Mouse (Mus musculus) c-Kit-negative CD71-positive TER-119-positive erythroid progenitor cells, embryonic 14.5 days (primary cell): ENCODE data around the gene Smn1.
"Not testable (repeated sequence)": the region's sequence is repeated elsewhere in the genome, so short reads cannot be mapped to it uniquely, and the experiment has no call there.

Source experiments
- DNase-seq: peaks from one replicate; pipeline ENCODE4 v3.0.0-alpha.2; 2013; ENCODE audit warnings: low read depth, low spot score

The Smn1 gene

DNA sequence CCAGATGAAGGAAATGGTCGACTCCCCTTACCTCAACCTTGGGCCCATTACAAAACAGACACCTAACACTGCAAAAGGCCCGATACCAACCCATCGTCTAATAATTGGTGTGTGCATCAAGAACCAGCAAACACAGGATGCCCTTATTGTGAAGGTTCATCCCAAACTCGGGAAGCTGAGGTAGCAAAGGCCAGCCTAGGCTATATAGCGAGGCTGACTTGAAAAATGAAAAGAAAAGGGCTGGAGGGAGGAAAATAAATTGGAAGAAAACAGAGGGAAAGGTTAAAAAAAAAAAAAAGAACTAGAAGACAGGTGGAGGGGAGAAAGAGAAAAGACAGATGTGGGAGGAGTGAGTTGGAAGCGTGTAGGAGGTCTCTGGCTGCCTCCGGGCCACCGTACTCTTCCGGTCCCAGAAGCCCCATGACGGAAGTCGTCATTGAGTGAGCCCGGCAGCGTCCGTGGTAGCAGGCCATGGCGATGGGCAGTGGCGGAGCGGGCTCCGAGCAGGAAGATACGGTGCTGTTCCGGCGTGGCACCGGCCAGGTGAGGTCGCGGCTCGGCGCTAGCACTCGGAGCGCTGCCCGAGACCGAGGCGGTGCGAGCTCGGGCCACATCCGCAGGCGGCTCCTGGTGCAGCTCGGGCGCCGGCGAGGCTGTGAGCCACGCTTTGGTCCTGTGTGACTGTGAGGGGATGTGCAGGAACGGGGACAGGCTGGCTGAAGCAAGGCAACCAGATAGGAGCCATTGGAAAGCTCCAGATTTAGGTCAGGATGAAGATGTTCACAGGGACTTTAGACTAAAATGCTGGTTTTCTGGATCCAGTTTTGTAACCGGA is at the start of gene Smn1:
TSS of gene Smn1 (plus strand) at position 430 of the 835 bp plus-strand sequence.
- DNase-seq, result peak; percentile 71

DNA sequence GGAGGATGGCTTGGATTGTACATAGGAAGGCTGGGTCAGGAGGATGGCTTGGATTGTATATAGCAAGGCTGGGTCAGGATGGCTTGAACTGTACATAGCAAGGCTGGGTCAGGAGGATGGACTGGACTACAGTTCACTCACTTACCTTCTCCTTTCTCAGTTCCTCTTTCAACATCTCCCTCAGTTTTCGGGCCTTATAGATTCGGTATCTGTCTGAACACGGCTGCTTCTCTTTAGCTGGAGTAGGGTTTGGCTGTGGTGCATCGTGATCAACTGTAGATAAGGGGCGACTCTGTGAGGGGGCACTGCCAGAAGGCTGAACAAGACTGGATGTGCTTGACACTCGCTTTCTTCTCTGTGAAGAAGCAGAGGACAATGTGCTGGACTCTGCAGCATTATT is 25.8 kb upstream of the Smn1 start:
- DNase-seq, result no peak

DNA sequence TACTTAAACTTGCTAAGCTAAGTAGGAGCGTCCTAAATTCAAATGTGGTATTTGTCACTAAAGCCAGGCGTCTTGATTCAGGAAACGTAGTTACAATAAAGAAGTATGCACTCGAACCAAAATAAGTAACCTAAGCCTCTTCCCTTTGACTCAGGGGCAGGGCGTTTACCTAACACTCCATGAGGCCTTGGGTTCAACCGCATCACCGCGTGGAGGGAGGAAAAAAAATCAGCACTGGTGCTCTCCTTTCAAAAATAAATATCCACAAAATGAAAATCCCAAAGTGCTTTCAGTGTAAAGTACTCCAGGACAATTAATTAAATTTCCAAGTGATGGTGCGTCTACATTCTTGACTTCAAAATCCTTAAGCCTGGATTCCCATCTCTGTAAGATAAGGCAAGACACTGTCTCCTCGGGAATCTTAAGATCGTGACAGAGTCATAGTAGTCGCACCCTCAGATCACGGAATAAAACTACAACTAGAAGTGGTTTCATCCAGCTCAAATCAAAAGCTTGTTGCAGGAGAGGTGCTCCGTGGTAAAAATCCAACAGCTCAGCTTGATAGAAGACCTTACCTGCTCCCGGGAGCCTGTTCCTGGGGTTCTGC is 21.5 kb upstream of the Smn1 start:
- peak; percentile 27 for DNase-seq

DNA sequence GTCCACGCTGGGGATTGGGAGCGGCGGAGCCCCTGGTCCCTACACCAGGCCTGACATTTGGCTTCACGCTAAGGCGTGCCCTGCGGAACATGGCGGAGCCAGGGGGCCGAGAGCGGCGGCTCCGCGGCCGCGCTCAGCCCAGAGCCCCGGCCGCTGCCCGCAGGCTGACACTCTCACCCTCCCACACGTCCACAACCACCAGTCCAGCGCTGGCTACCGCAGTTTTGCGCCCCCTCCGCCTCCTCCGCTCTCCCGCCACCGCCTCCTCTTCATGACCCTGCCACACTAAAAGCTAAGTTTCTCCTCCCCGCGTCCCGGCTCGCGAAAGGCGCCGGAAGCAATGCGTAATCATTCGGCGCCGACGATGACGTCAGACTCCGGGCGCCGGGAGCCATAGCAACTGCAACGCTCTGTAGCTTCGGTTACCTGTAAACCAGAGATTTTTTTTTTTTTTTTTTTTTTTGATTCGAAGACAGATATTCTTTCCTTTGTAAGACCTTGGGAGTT is 20.9 kb upstream of the Smn1 start, which contains the start of gene Bdp1:
TSS of gene Bdp1 (minus strand) at position 323 of the 507 bp plus-strand sequence.
- peak; percentile 85 for DNase-seq

DNA sequence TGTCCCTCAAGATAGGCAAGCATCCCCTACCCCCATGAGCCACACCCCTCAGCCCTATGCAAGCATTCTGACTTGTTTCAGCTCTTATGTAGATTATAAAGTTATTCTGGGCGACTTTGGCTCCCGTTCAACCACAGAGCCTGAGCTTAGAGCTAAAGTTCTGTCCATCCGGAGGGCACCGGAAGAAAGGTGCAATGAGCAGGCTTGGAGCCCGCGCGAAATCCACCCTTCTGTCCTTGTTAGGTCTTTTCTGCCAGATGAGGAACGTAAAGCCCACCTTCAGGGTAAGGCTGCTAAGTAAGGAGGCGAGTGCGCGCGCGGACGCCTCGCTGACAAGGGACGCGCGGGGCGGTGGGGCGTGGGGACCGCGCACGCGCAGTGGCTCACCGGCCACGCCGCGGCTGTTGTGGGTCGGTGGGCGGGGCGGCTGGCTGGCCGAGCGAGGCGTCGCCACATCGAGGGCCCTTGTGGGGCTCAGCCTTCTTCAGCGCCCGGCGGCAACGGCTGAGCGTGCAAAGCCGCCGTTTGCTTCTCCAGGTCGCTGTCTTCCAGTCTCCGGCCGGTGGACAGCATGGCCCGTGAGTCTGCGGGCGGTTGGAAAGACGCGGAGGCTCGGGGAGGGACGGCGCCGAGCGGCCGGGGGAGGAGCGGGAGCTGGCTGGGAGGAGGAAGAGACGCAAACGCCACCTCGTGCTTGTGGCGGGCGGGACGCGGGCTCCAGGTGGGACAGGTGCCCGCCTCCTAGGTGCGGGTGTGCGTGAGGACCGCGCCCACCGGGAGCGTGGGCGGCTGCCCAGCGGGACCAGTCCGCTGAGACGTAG is 16.8 kb upstream of the Smn1 start, which contains the start of gene Serf1:
TSS of gene Serf1 (plus strand) at position 361 of the 821 bp plus-strand sequence.
- no peak for DNase-seq

DNA sequence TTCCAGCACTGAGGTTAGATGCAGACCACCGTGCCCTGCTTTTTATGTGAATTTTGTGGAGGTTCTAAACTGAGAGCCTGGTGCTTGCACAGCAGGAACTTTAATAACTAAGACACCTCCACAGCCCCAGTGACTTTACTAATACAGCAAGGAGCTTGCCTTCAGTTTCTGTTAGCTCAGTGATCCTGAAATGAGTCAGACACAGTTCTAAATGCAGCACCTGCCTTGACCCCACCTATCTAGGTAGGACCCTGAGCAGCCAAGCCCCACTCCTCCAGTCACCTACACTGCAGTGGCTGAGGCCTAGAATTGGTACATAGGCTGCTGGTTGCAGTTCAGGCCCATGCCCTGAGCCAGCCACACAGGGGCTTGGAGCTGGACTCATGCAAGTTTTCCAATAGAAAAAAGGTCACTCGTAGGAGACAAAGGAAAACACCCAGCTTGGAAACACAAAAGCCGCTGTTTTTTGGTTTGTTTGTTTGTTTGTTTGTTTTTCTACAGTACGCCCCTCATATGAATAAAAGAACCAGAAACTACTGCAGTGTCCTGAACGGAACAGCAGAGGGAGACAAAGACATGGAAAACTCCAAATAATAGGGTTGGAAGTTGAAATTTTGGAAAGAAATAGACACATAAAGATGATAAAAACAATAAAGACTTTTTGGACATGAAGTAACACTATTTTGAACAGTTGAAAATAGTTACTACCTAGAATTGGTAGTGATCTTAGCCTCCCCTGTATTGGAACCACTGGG is 12.3 kb upstream of the Smn1 start:
- DNase-seq, result no peak

DNA sequence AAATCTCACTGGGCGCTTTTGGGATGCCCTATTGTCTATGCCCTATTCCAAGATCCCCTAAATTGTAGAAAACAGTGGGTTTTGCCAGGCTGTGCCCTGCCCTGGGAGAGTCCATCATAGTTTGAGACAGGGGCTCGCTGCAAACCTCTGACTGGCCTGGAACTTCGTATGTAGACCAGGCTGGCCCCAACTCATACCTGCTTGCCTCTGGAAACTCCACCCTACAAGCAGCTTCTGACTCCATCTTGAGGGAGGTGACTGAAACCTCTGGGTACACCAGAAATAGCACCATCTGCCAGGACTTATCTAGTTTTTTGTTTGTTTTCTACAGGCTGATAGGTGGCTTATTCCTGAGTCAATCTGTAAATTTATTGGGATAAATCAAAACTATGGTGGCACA is 682 bp upstream of the Smn1 start:
- DNase-seq, result no peak

DNA sequence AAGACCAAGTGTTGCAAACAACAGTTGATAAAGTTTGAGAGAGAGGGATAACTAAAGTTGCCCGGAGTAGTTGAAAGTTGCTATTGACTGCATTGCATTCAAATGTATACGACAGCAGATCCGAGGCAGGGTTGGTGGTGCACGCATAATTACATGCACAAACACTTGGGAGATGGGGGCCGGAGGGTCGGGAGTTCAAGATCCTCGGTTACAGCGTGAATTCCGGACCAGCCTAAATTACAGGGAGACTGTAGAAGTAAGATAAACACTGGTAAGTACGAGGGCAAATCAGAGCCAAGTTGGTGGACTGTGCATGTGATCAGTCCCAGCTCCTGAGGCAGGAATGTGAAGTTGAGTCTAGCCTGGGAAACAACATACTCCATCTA is 599 bp downstream of the Smn1 start:
- DNase-seq, result no peak

DNA sequence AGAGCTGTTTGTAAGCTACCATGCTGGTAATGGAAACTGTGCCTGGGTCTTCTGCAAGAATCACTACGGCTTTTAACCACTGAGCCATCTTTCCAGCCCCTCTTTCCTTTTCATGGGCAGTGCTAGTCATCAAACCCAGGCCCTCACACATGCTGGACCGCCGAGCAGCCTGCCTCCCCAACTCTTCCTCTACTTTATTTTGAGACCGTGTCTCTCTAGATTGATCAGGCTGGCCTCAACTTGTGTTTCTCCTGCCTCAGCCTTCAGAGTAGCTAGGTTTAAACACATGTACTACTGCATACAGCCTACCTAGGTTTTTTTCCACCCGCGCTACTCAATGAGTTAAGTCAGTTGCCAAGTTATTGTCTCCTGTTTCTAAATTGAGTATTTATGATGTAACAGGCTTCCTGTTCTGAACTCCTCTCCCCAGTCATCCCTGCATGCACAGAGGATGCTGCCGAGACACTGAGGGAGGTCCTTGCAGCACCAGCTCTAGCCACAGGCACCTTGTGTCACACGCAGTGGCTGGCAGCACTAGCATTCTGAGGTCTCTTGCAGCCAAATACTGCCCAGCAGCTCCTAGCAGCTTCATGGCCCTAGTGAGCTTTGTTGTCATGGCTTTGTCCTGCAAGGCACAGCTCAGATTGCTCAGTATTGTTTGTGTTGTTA is 17.1 kb downstream of the Smn1 start:
- no peak for DNase-seq

DNA sequence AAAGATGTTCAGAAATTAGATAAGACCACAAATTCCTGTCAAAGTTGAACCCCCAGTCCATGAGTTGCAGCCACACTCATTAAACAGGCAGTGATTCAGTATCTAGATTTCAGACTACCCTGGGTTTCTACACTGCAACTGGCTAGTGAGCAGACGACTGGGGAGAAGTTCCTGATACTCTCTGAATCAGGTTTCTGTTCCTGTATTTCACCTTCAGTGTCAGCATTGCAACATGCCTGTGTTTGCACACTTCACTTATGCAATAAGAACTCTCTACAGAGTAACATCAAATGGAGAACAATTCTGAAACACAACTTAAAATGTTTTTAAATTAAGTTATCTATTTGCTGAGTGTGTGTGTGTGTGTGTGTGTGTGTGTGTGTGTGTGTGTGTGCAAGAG is 28.0 kb downstream of the Smn1 start:
- no peak for DNase-seq

DNA sequence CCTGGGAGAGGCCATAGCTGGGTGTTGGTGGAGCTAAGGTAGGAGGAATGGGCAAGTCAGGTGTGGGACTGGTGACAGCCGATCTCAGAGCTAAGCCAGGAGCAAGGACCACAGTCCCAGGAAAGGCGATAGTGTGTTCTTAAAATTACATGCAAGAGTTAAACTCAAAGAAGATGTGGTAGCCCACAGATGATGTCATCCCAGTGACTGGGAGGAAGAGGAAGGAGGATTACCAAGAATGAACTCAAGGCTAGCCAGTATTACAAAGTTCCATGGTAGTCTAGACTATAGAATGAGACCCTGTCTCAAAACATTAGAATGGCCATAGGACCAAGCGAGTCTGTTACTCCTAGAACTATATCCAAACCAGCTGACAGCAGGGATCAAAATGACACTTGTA is 32.0 kb downstream of the Smn1 start:
- DNase-seq, result no peak

DNA sequence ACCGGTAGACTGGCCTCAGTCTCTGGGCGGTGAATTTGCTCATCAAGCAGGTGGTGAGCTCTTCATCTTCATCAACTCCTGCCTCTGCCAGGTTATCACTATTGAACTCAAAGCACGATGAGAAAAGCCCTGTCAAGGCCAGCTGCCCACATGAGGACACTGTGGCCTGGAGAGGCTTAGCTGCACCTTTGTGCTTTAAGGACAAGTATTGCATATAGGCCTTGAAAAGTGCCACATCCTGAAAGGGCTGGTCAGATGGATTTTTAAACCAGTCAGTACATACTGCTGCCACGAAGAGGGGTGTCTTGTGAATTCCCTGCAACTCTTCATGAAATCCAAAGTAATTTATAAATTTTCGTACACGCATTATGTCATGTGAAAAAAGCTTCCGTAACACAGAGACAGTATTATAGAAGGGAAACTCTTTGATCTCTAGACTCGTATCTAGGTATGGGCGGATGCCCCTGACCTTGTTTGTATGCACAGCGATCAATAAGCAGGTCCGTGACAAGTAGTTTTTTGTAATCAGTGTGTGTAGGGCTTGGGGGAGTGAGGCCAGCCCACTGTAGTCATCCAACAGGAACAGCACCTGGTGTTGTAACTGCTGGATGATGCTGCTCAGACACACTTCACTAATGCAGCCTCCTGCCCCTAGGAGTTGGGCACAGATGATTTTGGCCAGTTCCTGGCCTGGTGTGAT is 36.7 kb downstream of the Smn1 start:
- DNase-seq, result not testable (repeated sequence)

DNA sequence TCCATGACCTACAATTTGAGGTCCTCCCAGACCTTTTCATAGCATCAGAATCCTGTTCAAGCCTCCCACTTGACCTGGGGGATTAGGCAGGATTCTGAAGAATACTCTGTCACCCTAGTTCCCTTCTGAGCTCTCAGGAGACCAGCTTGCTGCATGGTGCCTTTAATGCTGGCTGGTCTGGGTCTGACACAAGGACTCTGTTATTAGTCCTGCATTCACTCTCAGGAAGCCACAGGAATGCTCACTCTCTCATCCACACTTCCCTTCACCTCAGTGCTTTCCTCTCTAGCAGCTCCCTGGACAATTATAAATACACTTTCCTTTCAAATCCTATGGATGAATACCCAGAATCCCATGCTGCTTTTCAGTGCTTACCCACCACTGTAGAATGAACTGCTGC is 37.8 kb downstream of the Smn1 start:
- not testable (repeated sequence) for DNase-seq

DNA sequence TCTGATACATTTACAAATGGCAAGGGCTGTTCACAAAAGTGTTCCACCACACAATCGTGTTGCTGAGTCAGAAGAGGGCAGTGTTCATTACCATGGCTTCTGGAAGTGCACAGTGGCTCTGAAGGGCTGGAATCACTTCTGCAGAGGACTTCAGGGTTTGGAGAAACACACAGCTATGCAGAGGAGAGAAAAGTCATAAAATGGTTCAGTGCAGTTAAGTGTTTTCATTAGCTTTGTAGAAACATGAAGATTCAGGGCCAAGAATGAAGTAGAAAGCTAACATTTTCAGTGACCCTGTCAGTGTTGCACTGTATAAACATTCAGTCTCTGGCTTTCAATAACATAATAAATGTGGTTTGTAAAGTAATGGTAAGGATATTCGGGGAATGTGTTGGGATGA is 41.7 kb downstream of the Smn1 start:
- DNase-seq, result not testable (repeated sequence)

DNA sequence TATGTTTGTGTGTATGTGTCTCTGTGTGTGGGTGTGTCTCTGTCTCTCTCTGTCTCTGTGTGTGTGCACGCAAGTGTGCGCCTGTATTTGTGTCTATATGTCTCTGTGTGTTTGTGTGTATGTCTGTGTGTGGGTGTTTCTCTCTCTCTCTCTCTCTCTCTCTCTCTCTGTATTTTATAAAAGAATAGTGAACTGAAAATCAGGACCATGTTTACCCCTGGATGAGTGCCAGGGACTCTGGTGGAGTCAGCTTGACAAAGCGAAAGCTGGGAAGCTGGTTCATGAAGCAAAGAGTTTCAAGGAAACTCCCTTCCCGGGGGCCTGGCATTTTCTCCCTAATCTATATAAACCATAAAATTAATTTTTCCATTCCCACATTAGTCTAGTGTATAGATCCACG is 49.7 kb downstream of the Smn1 start:
- DNase-seq, result not testable (repeated sequence)

DNA sequence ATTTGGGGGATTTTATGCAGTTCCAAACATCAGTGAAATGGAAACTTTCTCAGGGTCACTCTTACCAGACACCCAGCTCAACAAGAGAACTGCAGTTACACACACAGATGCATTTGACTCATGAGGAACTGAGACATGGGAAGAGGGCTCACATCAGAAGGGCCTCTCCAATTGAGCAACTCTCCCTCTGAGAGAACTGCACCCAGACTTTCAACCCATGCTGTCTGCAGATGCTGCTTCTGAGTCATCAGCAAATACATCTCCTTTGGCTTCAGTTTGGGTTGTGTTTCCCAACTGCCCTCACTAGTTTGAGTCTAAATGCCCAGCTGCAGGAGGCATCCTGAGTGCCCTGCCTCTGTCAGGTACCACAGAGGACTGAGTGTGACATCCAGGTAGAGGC is 58.5 kb downstream of the Smn1 start:
- DNase-seq, result not testable (repeated sequence)
